Mouse (Mus musculus): ENCODE data around the gene 1700017D01Rik. TPM values are rescaled to one million over a fixed set of nuclear protein-coding genes. Genes with fewer than 3 reads are reported as not detected.

The 1700017D01Rik gene
- polyA plus RNA-seq, 1 experiment = not detected

DNA sequence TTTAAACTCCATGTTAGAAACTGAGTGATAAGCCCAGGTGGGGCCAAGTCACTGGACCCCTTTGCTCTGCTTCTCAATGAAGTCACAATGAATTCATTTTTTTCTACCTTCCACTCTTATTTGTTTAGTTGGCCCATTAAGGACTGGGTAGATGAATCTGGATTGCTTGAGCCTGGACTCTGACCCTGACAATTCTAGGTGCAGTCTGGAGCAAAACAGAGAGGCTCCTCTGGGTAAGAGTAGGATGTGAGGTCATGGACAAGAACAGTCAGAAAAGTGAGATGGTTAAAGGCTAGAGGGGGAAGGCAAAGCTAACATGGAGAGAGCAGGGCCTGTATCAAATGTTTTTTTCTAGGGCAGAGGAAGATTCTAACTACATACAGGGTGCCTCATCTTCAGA, 81.2 kb downstream of the 1700017D01Rik start:
- Histone ChIP-seq H3K36me3 (ENCODE audit: control insufficient read depth, insufficient read depth, low read length) (no peaks in the 10 kb centered on the region), H3K4me1 (ENCODE audit: control insufficient read depth, insufficient read depth, insufficient read length) (peaks cover 31% of the 10 kb centered on the region; the same call in 1 of the 2 replicates), H3K4me3 (ENCODE audit: extremely low read depth, insufficient read depth, insufficient read length) (0 out of 2 replicates have a peak overlapping the region, but pooled peaks have one; percentile 60), H3K27me3 (ENCODE audit: control insufficient read depth, insufficient read depth, low read length) (no peaks in the 10 kb centered on the region), H3K27ac (ENCODE audit: insufficient read depth, low read length) (peak overlapping the region; percentile 92)
- no peak for DNase-seq (ENCODE audit: low read depth in 1 of 2, low spot score in 2 of 2)
- TF ChIP-seq POLR2A (IDR thresholded peaks at IDR 0.05; ENCODE audit: low read depth, low read length) = no peak
- TF ChIP-seq CTCF (IDR thresholded peaks at IDR 0.05; ENCODE audit: extremely low read depth, insufficient read depth, insufficient read length, insufficient replicate concordance) = no peak

GRCm38 (mm10) chr19:11048503-11048902, 82.2 kb downstream of the 1700017D01Rik start:
- WGBS = 77% methylated on average over 1 of the region's 1 CpGs
- no peak for TF ChIP-seq CTCF (IDR thresholded peaks at IDR 0.05; ENCODE audit: extremely low read depth, insufficient read depth, insufficient read length, insufficient replicate concordance)
- no peak for TF ChIP-seq POLR2A (IDR thresholded peaks at IDR 0.05; ENCODE audit: low read depth, low read length)

GRCm38 (mm10) chr19:11048009-11048408, 82.7 kb downstream of the 1700017D01Rik start:
- peak; percentile 43 to 51 for DNase-seq (ENCODE audit: low read depth in 1 of 2, low spot score in 2 of 2)
- Histone ChIP-seq H3K4me3 (ENCODE audit: extremely low read depth, insufficient read depth, insufficient read length) (no peak overlapping the region), H3K27me3 (ENCODE audit: control insufficient read depth, insufficient read depth, low read length) (no peaks in the 10 kb centered on the region), H3K4me1 (ENCODE audit: control insufficient read depth, insufficient read depth, insufficient read length) (peaks cover 25% of the 10 kb centered on the region; the same call in 1 of the 2 replicates), H3K36me3 (ENCODE audit: control insufficient read depth, insufficient read depth, low read length) (no peaks in the 10 kb centered on the region), H3K27ac (ENCODE audit: insufficient read depth, low read length) (peak overlapping the region; percentile 70; the same call in 1 of the 2 replicates)
- 15% methylated on average over 6 of the region's 6 CpGs for WGBS
- TF ChIP-seq POLR2A (IDR thresholded peaks at IDR 0.05; ENCODE audit: low read depth, low read length) (peak; percentile 9; the same call in 1 of the 2 replicates), CTCF (IDR thresholded peaks at IDR 0.05; ENCODE audit: extremely low read depth, insufficient read depth, insufficient read length, insufficient replicate concordance) (no peak)

More at GRCm38 (mm10) chr19:11048503-11048902, 82.2 kb downstream of the 1700017D01Rik start:
- peaks cover 28% of the 10 kb centered on the region; the same call in 1 of the 2 replicates for H3K4me1 ChIP-seq (ENCODE audit: control insufficient read depth, insufficient read depth, insufficient read length)
- no peaks in the 10 kb centered on the region for H3K27me3 ChIP-seq (ENCODE audit: control insufficient read depth, insufficient read depth, low read length)
- no peak for DNase-seq (ENCODE audit: low read depth in 1 of 2, low spot score in 2 of 2)
- no peak overlapping the region; the same call in 1 of the 2 replicates for H3K4me3 ChIP-seq (ENCODE audit: extremely low read depth, insufficient read depth, insufficient read length)
- no peaks in the 10 kb centered on the region for H3K36me3 ChIP-seq (ENCODE audit: control insufficient read depth, insufficient read depth, low read length)
- peak overlapping the region; percentile 70 for H3K27ac ChIP-seq (ENCODE audit: insufficient read depth, low read length)

Other genes starting within 250 kb of the 1700017D01Rik start
- 45.8 and 47.9 TPM in 2 replicates for gene Tmem109, start 248.9 kb downstream of the 1700017D01Rik start, polyA plus RNA-seq (2012; rRNA removed)
- 146 and 181 TPM in 2 replicates for gene Prpf19, start 235.6 kb downstream of the 1700017D01Rik start, polyA plus RNA-seq (2012; rRNA removed)
- gene Zp1, start 210.2 kb downstream of the 1700017D01Rik start, polyA plus RNA-seq (2012; rRNA removed) = 0.04 TPM in 2 replicates
- gene Ptgdr2, start 193.7 kb downstream of the 1700017D01Rik start, polyA plus RNA-seq (2012; rRNA removed) = 0.54 and 0.82 TPM in 2 replicates
- gene Ccdc86, start 181.6 kb downstream of the 1700017D01Rik start, polyA plus RNA-seq (2012; rRNA removed) = 4.3 and 5.8 TPM in 2 replicates
- gene Ms4a10, start 156.2 kb downstream of the 1700017D01Rik start, polyA plus RNA-seq (2012; rRNA removed) = not detected in 2 replicates
- gene Ms4a15, start 137.6 kb downstream of the 1700017D01Rik start, polyA plus RNA-seq (2012; rRNA removed) = 0.06 and 0.35 TPM in 2 replicates
- gene Ms4a18, start 112.8 kb downstream of the 1700017D01Rik start, polyA plus RNA-seq (2012; rRNA removed) = not detected in 2 replicates
- 2.1 and 2.6 TPM in 2 replicates for gene Ms4a8a, start 49.8 kb downstream of the 1700017D01Rik start, polyA plus RNA-seq (2012; rRNA removed)
- not detected in 2 replicates for gene 1700025F22Rik, start 34.4 kb upstream of the 1700017D01Rik start, polyA plus RNA-seq (2012; rRNA removed)
- gene Ms4a13, start 65.9 kb upstream of the 1700017D01Rik start, polyA plus RNA-seq (2012; rRNA removed) = not detected in 2 replicates
- not detected in 2 replicates for gene Ms4a12, start 101.6 kb upstream of the 1700017D01Rik start, polyA plus RNA-seq (2012; rRNA removed)
- gene Ms4a1, start 135.4 kb upstream of the 1700017D01Rik start, polyA plus RNA-seq (2012; rRNA removed) = 28.9 and 38.4 TPM in 2 replicates
- gene Ms4a5, start 153.0 kb upstream of the 1700017D01Rik start, polyA plus RNA-seq (2012; rRNA removed) = not detected in 2 replicates
- gene Ms4a14, start 183.6 kb upstream of the 1700017D01Rik start, polyA plus RNA-seq (2012; rRNA removed) = 0.15 and 0.48 TPM in 2 replicates
- 2.1 and 7.5 TPM in 2 replicates for gene Ms4a7, start 205.3 kb upstream of the 1700017D01Rik start, polyA plus RNA-seq (2012; rRNA removed)
- 0.45 and 0.83 TPM in 2 replicates for gene Ms4a4a, start 244.6 kb upstream of the 1700017D01Rik start, polyA plus RNA-seq (2012; rRNA removed)

Measured in spleen, adult 2 months (tissue).